Mouse (Mus musculus): ENCODE data around the gene Eef2kmt. TPM values are rescaled to one million over a fixed set of nuclear protein-coding genes. Genes with fewer than 3 reads are reported as not detected.
A peak's percentile ranks its signal among the peaks of the same experiment; 100 is the strongest.
"Not testable (repeated sequence)": the region's sequence is repeated elsewhere in the genome, so short reads cannot be mapped to it uniquely, and the experiment has no call there.

The Eef2kmt gene
- total RNA-seq, 2 experiments from 2014 or later = 4.2 to 4.3 TPM

DNA sequence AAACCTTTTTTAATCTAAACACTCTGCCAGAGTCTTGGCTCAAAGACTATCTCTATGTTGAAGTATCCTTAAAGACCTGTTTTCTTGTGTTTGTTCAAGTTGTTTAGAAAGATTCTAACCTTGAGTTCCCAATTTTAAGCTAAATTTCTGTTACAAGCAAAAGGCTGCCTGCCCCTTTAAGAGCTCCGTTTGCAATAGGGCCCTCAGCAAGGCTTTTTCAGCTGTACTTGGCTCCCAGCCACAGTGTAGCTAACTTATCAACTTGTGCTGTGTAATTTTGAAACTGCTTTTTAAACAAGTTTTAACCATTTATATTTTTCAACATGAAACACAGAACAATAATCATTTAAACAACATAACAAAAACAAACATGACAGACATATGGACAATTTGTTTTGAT lies 29.2 kb downstream of the Eef2kmt start:
- DNase-seq (ENCODE audit: low spot score in 2 of 2) = not testable (repeated sequence)

GRCm38 (mm10) chr16:5222140-5222539 lies 33.6 kb downstream of the Eef2kmt start, which contains the start of gene AU021092:
Gene AU021092, minus strand, starts transcription at chr16:5222299.
- DNase-seq (ENCODE audit: low spot score in 2 of 2) = no peak

- no peak for DNase-seq (ENCODE audit: low spot score in 2 of 2)
Observed at GRCm38 (mm10) chr16:5221403-5221802, 34.4 kb downstream of the Eef2kmt start.

DNA sequence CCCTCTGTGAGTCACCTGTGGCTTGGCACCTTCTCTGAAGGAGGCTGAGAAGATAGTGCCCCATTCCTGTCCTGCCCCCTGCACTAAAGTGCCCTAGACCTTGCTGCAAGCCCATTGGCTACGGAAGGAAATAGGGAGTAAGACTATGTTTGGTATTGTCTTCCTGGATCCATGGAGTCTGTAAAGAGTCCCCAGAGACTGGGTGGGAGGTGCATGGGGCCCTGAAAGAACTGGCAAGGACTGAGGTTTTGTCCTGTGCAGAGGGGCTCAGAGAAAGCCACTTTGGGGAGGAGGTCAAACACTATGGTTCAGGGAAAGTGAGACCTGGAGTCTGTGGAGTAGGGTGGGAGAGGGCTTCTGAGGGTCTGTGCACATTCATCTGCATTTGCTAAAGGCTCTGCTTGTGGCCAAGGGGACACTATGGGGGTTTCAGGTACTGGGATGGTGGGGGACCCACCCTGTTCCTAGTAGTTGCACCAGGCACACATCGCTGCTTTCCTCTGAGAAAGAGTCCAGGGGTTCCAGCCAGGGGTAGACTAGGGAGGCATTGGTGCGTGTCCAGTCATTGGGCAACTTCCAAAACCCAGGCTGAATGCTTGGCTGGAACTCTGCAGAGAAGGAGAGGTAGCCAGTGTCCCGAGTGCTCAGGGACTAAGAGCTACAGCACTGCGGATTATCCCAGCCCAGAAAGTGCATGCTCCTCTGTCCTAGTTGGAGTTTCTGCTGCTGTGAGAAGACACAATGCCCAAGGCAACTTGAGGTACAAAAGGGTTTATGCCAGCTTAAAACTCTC lies 38.2 kb downstream of the Eef2kmt start:
- DNase-seq (ENCODE audit: low spot score in 2 of 2) = no peak

- DNase-seq (ENCODE audit: low spot score in 2 of 2) = no peak
Observed at GRCm38 (mm10) chr16:5216686-5217085, 39.1 kb downstream of the Eef2kmt start.

DNA sequence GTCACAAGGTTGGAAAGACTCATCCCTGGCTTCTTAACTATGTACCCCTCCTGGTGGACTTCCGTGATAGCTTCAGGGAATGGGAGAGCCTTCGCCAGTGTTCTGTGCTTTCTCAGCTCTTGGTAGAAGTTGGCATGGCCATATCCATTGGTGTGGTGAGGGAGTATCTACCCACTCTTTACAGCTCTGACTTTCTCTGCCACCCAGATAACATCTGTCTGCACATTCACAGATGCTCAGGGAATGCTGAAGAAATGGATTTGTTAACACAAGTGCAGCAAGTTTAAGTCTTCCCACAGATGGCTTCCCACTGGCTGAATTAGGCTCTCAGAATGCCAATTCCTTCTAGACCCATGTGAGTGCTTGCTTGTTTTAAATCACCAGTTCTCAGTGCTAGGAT lies 41.7 kb downstream of the Eef2kmt start:
- no peak for DNase-seq (ENCODE audit: low spot score in 2 of 2)

DNA sequence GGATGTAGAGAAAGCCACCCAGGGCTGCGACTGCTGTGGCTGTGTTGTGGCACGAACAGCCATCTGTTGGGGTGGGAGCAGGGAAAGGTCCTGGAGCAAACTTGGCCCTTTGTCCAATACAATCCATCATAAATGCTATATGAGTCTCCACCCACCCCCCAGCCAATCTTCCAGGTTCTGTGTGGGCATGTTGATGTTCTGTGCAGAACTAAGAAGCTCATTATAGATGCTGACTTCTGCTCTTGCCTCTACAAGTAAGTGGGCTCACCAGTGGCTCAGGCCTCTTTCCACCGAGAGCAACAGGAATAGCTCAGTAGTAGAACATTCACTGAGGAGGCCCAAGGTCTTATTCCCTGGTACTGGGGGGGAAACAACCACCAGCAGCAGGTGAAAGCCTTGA lies 43.6 kb downstream of the Eef2kmt start:
- no peak for DNase-seq (ENCODE audit: low spot score in 2 of 2)

DNA sequence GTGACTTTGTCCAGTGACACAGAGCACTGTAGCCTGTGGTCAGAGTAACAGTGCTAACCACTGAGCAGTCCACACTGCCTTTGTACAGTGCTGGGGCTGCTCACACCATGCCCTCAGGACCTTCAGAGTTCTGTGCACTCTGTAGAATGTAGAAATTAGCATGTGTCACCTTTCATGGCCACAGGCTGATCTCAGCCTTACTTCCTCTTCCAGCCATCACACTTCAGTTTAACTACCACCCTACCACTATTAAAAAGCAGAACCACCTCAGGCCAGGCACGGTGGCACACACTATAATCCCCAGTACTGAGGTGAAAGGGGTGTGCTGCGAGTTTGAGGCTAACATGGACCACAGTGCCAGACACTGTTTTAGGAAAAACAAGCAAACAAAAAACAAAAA lies 45.4 kb downstream of the Eef2kmt start:
- no peak for DNase-seq (ENCODE audit: low spot score in 2 of 2)

GRCm38 (mm10) chr16:5206051-5206450 lies 49.7 kb downstream of the Eef2kmt start:
- no peak for DNase-seq (ENCODE audit: low spot score in 2 of 2)

GRCm38 (mm10) chr16:5205431-5205970 lies 50.3 kb downstream of the Eef2kmt start:
- DNase-seq (ENCODE audit: low spot score in 2 of 2) = no peak

DNA sequence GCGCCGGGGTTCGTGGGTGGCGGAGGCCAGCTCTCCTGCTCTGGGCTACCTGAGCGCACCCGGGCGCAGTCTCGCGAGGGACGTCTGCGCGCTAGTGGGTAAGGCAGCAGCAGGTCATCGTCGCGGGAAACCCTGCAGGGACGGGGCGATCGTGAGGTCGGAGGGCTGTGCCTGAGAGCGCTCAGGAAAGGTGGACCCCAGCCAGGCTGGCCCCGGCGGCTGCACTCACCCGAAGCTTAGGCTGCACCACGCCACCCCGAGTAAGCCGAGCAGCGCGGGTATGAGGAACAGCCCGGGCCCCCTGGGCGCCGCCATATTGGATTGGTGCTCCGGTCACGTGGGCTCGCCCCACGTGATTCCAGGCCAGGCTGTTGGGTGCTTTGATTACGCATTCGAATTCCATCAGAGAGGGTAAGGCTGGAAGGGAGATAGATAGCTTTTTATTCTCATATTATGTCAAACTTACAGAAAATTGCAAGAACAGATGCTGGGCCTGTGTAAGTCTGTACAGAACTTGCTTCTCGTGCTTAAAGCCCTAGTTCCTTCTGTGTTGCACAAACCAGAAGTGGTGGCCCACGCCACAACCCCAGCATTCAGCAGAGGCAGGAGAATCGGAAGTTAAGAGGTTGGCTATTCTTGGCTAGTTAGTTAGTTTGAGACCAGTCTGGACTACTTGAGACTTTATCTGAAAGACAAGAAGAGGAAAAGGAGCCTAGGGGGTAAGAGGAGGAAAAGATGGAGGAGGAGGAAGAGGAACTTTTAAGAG lies 51.9 kb downstream of the Eef2kmt start, which contains the start of gene Nagpa:
Gene Nagpa, minus strand, starts transcription at position 345 of the 766 bp plus-strand sequence.
- peak; percentile 73 to 82 for DNase-seq (ENCODE audit: low spot score in 2 of 2)

GRCm38 (mm10) chr16:5203200-5203599 lies 52.6 kb downstream of the Eef2kmt start:
- peak in 1 of 2 experiments; percentile 42 for DNase-seq (ENCODE audit: low spot score in 2 of 2)

DNA sequence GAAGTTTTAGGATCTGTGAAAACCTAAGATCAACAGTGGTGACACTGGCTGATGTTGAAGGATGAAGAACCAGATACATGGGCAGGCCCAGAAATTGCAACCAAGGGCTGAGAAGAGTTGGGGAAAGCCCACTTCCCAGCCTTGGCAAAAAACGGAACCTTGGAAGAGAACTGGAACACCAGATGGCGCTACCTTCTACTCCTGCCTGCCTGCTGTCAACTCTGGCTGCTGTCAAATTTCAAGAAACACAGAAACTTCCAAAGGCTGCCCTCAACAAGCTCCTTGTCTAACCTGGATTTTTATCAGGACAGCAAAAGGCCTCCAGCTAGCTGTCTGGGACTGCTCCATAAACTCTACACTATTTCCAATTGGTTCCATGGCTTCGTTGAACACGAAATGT lies 53.1 kb downstream of the Eef2kmt start:
- peak; percentile 55 to 63 for DNase-seq (ENCODE audit: low spot score in 2 of 2)

DNA sequence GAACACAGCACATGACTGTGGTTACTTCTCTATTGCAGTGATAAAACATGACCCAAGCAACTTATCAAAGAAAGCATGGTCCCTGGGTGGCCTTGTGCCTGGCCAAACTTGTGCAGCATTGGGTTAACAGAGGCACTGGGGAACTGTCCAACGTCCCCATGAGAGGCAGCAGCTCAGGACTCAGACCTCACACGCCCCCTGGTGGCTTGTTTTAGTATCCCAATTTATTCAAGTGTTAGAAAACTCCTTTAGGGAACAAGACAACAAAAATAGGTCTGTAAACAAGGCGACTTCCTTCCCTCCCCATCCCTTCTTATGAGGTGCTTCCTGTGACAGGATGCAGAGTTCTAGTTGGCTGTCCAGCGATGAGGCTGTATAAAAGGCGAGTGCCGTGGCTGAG lies 60.7 kb downstream of the Eef2kmt start:
- peak; percentile 52 to 67 for DNase-seq (ENCODE audit: low spot score in 2 of 2)

Small RNA genes lying within 50 kb of the gene (microRNA-seq; reads per million reads assigned to microRNA genes)
- gene Gm23689 (0 reads per million in 2 experiments), gene Gm26095 (0 reads per million in 2 experiments), gene Mir6364 (0 reads per million in 2 experiments)

Other genes with a start within 250 kb of the Eef2kmt start
- gene Smim22, start 248.7 kb downstream of the Eef2kmt start, total RNA-seq (2021) = not detected
- 100 to 1,000 TPM; 198 to 216 TPM for gene Rogdi, start 242.4 kb downstream of the Eef2kmt start, total RNA-seq (2021)
- gene Glyr1, start 206.1 kb downstream of the Eef2kmt start, total RNA-seq (2021) = 100 to 1,000 TPM; 139 to 149 TPM
- 10 to 100 TPM; 42.1 to 43.9 TPM for gene Ubn1, start 205.9 kb downstream of the Eef2kmt start, total RNA-seq (2021)
- 1 to 10 TPM; 2.1 to 2.6 TPM for gene Ppl, start 123.6 kb downstream of the Eef2kmt start, total RNA-seq (2021)
- 1 to 10 TPM; 5.1 to 6.8 TPM for gene Sec14l5, start 108.9 kb downstream of the Eef2kmt start, total RNA-seq (2021)
- 10 to 100 TPM; 13.2 to 14.6 TPM for gene Nagpa, start 52.0 kb downstream of the Eef2kmt start, total RNA-seq (2021)
- gene AU021092, start 33.7 kb downstream of the Eef2kmt start, total RNA-seq (2021) = 1 to 10 TPM; 4.5 TPM
- 10 to 100 TPM; 25.6 to 26.8 TPM for gene Alg1, start 22.4 kb downstream of the Eef2kmt start, total RNA-seq (2021)

Data from left cerebral cortex, adult 18-20 months (tissue).